Mouse (Mus musculus): ENCODE measurements around the gene 6430571L13Rik.
A peak's percentile ranks its signal among the peaks of the same experiment; 100 is the strongest.

The 6430571L13Rik gene

GRCm38 (mm10) chr9:107340267-107340859, at the start of gene 6430571L13Rik:
Gene 6430571L13Rik, plus strand, starts transcription at chr9:107340602.
- peak; percentile 96 for DNase-seq (ENCODE audit: inconsistent ontology term)

GRCm38 (mm10) chr9:107290897-107291296, 49.5 kb upstream of the 6430571L13Rik start:
- peak; percentile 60 for DNase-seq (ENCODE audit: inconsistent ontology term)

- DNase-seq (ENCODE audit: inconsistent ontology term) = peak; percentile 78
These were observed 46.2 kb upstream of the 6430571L13Rik start for GRCm38 (mm10) chr9:107294249-107294648.

GRCm38 (mm10) chr9:107295616-107296015, 44.8 kb upstream of the 6430571L13Rik start:
- no peak for DNase-seq (ENCODE audit: inconsistent ontology term)

GRCm38 (mm10) chr9:107296016-107296040, 44.6 kb upstream of the 6430571L13Rik start, which contains the start of gene Cish:
Gene Cish, plus strand, starts transcription at chr9:107296026.
- no peak for DNase-seq (ENCODE audit: inconsistent ontology term)

GRCm38 (mm10) chr9:107296041-107296440, 44.4 kb upstream of the 6430571L13Rik start:
- DNase-seq (ENCODE audit: inconsistent ontology term) = no peak

- peak; percentile 95 for DNase-seq (ENCODE audit: inconsistent ontology term)
These were observed 43.9 kb upstream of the 6430571L13Rik start for GRCm38 (mm10) chr9:107296501-107296965.

GRCm38 (mm10) chr9:107297059-107297458, 43.3 kb upstream of the 6430571L13Rik start:
- DNase-seq (ENCODE audit: inconsistent ontology term) = no peak

- DNase-seq (ENCODE audit: inconsistent ontology term) = no peak
These were observed 42.7 kb upstream of the 6430571L13Rik start for GRCm38 (mm10) chr9:107297658-107298057.

- no peak for DNase-seq (ENCODE audit: inconsistent ontology term)
These were observed 42.2 kb upstream of the 6430571L13Rik start for GRCm38 (mm10) chr9:107298059-107298780.

- DNase-seq (ENCODE audit: inconsistent ontology term) = no peak
These were observed 41.5 kb upstream of the 6430571L13Rik start for GRCm38 (mm10) chr9:107298876-107299275.

GRCm38 (mm10) chr9:107299783-107300182, 40.6 kb upstream of the 6430571L13Rik start:
- DNase-seq (ENCODE audit: inconsistent ontology term) = no peak

- no peak for DNase-seq (ENCODE audit: inconsistent ontology term)
These were observed 40.0 kb upstream of the 6430571L13Rik start for GRCm38 (mm10) chr9:107300224-107300973.

GRCm38 (mm10) chr9:107301554-107302331, 38.7 kb upstream of the 6430571L13Rik start:
- no peak for DNase-seq (ENCODE audit: inconsistent ontology term)

- no peak for DNase-seq (ENCODE audit: inconsistent ontology term)
These were observed 37.8 kb upstream of the 6430571L13Rik start for GRCm38 (mm10) chr9:107302592-107302991.

- no peak for DNase-seq (ENCODE audit: inconsistent ontology term)
These were observed 37.1 kb upstream of the 6430571L13Rik start for GRCm38 (mm10) chr9:107303121-107303820.

GRCm38 (mm10) chr9:107303900-107304299, 36.5 kb upstream of the 6430571L13Rik start:
- no peak for DNase-seq (ENCODE audit: inconsistent ontology term)

GRCm38 (mm10) chr9:107304383-107304782, 36.0 kb upstream of the 6430571L13Rik start:
- DNase-seq (ENCODE audit: inconsistent ontology term) = no peak

- no peak for DNase-seq (ENCODE audit: inconsistent ontology term)
These were observed 35.4 kb upstream of the 6430571L13Rik start for GRCm38 (mm10) chr9:107305012-107305411.

- DNase-seq (ENCODE audit: inconsistent ontology term) = no peak
These were observed 34.5 kb upstream of the 6430571L13Rik start for GRCm38 (mm10) chr9:107305601-107306542.
